16 mouse cellular contexts compared by ENCODE assay signal in genomic region chr7:130367222-130368035, GRCm38 (mm10).
DNase-seq lines count a peak whose midpoint lies in the region; ATAC-seq lines count a peak whose summit lies in the region.
"Had no signal": no experiment of that assay in that cellular context is flagged by ENCODE, and none has a peak within 500 bp of the region (broad histone marks: within the 10 kb centered on the region; RNA-seq: fewer than 3 reads in every experiment).

No protein-coding gene starts in this region.

- peak; percentile 21 for DNase-seq in limb, embryonic 11.5 days (ENCODE audit: low spot score)
- no peak for DNase-seq in limb, embryonic 10.5 days (ENCODE audit: low spot score)
- DNase-seq in MN1 (ENCODE audit: low spot score) = no peak
- DNase-seq in gastrocnemius, postnatal 4 days (ENCODE audit: low spot score in 2 of 2) = no peak
- DNase-seq in kidney, postnatal 10 days = no peak
- DNase-seq: cerebellum, adult 11 months; gastrocnemius, postnatal 14 days; heart, postnatal 10 days; kidney, adult 18-20 months; lung, postnatal 10 days; right cerebral cortex, adult 18-20 months had no signal

- no peak for ATAC-seq in limb, embryonic 11.5 days (ENCODE audit: insufficient number of reproducible peaks, low FRiP score, low TSS enrichment, low read depth)
- peak; percentile 75 for ATAC-seq in hindbrain, embryonic 13.5 days (ENCODE audit: low FRiP score)
- peak; percentile 78 for ATAC-seq in midbrain, embryonic 15.5 days (replicated peaks)
- no peak for ATAC-seq in activated CD4-positive, CD25-positive, alpha-beta regulatory T cell, adult 4 months
- ATAC-seq: liver, embryonic 12.5 days had no signal

- H3K9ac ChIP-seq in limb, embryonic 11.5 days (ENCODE audit: low read length) = no peak overlapping the region
- H3K9ac ChIP-seq in hindbrain, embryonic 13.5 days = no peak overlapping the region
- no peak overlapping the region for H3K9ac ChIP-seq in midbrain, embryonic 15.5 days
- H3K9ac ChIP-seq: liver, embryonic 12.5 days had no signal

- H3K9me3 ChIP-seq in limb, embryonic 11.5 days (ENCODE audit: control insufficient read depth, low read length) = no peaks in the 10 kb centered on the region
- no peaks in the 10 kb centered on the region for H3K9me3 ChIP-seq in limb, embryonic 10.5 days (replicated peaks)
- peaks cover 6% of the 10 kb centered on the region; the same call in 1 of the 2 replicates for H3K9me3 ChIP-seq in hindbrain, embryonic 13.5 days
- H3K9me3 ChIP-seq in midbrain, embryonic 15.5 days = no peaks in the 10 kb centered on the region
- H3K9me3 ChIP-seq: liver, embryonic 12.5 days had no signal

- H3K27me3 ChIP-seq in limb, embryonic 11.5 days (ENCODE audit: control insufficient read depth, insufficient read depth, low read length) = no peaks in the 10 kb centered on the region
- H3K27me3 ChIP-seq in limb, embryonic 10.5 days (ENCODE audit: low read depth, poor library complexity, severe bottlenecking) = 0 out of 2 replicates have a peak, but pooled peaks cover 3% of the 10 kb centered on the region
- H3K27me3 ChIP-seq in hindbrain, embryonic 13.5 days = 0 out of 2 replicates have a peak, but pooled peaks cover 7% of the 10 kb centered on the region
- peaks cover 20% of the 10 kb centered on the region for H3K27me3 ChIP-seq in midbrain, embryonic 15.5 days (replicated peaks)
- H3K27me3 ChIP-seq: liver, embryonic 12.5 days had no signal

- H3K36me3 ChIP-seq in limb, embryonic 11.5 days (ENCODE audit: control insufficient read depth, insufficient read depth, low read length) = no peaks in the 10 kb centered on the region
- H3K36me3 ChIP-seq in limb, embryonic 10.5 days = no peaks in the 10 kb centered on the region
- H3K36me3 ChIP-seq in hindbrain, embryonic 13.5 days = no peaks in the 10 kb centered on the region
- H3K36me3 ChIP-seq in midbrain, embryonic 15.5 days (replicated peaks) = no peaks in the 10 kb centered on the region
- H3K36me3 ChIP-seq: liver, embryonic 12.5 days had no signal

- 41% methylated on average over 12 of the region's 12 CpGs for WGBS in limb, embryonic 11.5 days
- WGBS in limb, embryonic 10.5 days = 47% methylated on average over 12 of the region's 12 CpGs
- WGBS in hindbrain, embryonic 13.5 days = 5% methylated on average over 12 of the region's 12 CpGs
- WGBS in midbrain, embryonic 15.5 days = 4% methylated on average over 12 of the region's 12 CpGs

- H3K27ac ChIP-seq in limb, embryonic 11.5 days (replicated peaks; ENCODE audit: low read depth, low read length) = no peak overlapping the region
- H3K27ac ChIP-seq in limb, embryonic 10.5 days = no peak overlapping the region
- peak overlapping the region; percentile 70 for H3K27ac ChIP-seq in hindbrain, embryonic 13.5 days
- H3K27ac ChIP-seq in midbrain, embryonic 15.5 days = peak overlapping the region; percentile 23; the same call in 1 of the 2 replicates
- H3K27ac ChIP-seq: liver, embryonic 12.5 days had no signal

- no peak overlapping the region for H3K4me2 ChIP-seq in limb, embryonic 11.5 days (ENCODE audit: low read depth, severe bottlenecking)
- H3K4me2 ChIP-seq in hindbrain, embryonic 13.5 days = no peak overlapping the region
- H3K4me2 ChIP-seq in midbrain, embryonic 15.5 days = no peak overlapping the region
- H3K4me2 ChIP-seq: liver, embryonic 12.5 days had no signal

- H3K4me3 ChIP-seq in limb, embryonic 11.5 days (ENCODE audit: low read depth, low read length) = no peak overlapping the region
- no peak overlapping the region for H3K4me3 ChIP-seq in limb, embryonic 10.5 days
- no peak overlapping the region for H3K4me3 ChIP-seq in hindbrain, embryonic 13.5 days
- no peak overlapping the region for H3K4me3 ChIP-seq in midbrain, embryonic 15.5 days
- H3K4me3 ChIP-seq: liver, embryonic 12.5 days; myocyte had no signal

- H3K4me1 ChIP-seq in limb, embryonic 11.5 days (ENCODE audit: control insufficient read depth, insufficient read depth, low read length) = 0 out of 2 replicates have a peak, but pooled peaks cover 4% of the 10 kb centered on the region
- peaks cover 23% of the 10 kb centered on the region for H3K4me1 ChIP-seq in limb, embryonic 10.5 days
- peaks cover 35% of the 10 kb centered on the region for H3K4me1 ChIP-seq in hindbrain, embryonic 13.5 days (replicated peaks)
- peaks cover 30% of the 10 kb centered on the region for H3K4me1 ChIP-seq in midbrain, embryonic 15.5 days
- H3K4me1 ChIP-seq: liver, embryonic 12.5 days had no signal

Comparison
In these comparisons a context has a peak if more than half of its experiments do, and no peak if none do; other contexts are left out.
1. ATAC-seq: peak in hindbrain, embryonic 13.5 days (single experiment) and midbrain, embryonic 15.5 days (single experiment); none in limb, embryonic 11.5 days (single experiment) and activated CD4-positive, CD25-positive, alpha-beta regulatory T cell, adult 4 months (single experiment).
2. H3K27ac ChIP-seq: peak in hindbrain, embryonic 13.5 days (single experiment) and midbrain, embryonic 15.5 days (single experiment); none in limb, embryonic 11.5 days (single experiment) and limb, embryonic 10.5 days (single experiment).